Mouse (Mus musculus): ENCODE data around the gene Gm20828. TPM values are rescaled to one million over a fixed set of nuclear protein-coding genes. Genes with fewer than 3 reads are reported as not detected.
"Not testable (repeated sequence)": the region's sequence is repeated elsewhere in the genome, so short reads cannot be mapped to it uniquely, and the experiment has no call there.

Gm20828 gene
- polyA plus RNA-seq (2015; fragmentation: Nextera tagmentation; extraction: Ambion mirVana): not detected in 2 replicates

DNA sequence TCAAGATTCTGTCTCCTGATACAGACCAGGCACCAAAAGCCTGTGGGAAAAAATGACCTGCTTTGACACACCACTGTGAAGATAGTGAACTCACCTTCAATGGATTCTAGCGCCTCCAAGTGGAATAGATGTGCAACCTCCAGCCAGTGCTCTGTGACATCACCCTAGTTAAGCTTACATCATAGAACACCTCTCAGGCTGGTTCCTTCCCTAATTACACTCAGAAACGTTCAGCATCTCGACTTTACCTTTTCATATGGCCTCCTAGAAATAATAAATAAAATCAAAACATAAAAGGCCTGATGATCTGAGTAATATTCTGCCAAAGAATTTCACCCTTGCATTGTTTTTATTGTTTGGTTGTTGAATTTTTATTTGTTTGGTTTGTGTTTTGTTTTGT, at the start of gene Gm20828:
Gm20828 (minus strand) TSS at position 101 of the 400 bp plus-strand sequence.
- H3K4me3 ChIP-seq; H3K9ac ChIP-seq; ATAC-seq (ENCODE audit: extremely low read depth, insufficient number of reproducible peaks, low FRiP score, low TSS enrichment); H3K36me3 ChIP-seq; H3K4me2 ChIP-seq; H3K4me1 ChIP-seq; H3K27ac ChIP-seq (replicated peaks); H3K27me3 ChIP-seq (replicated peaks); H3K9me3 ChIP-seq: not testable (repeated sequence)
- WGBS: no CpG with 5 or more reads among the region's 3 CpGs

Measured in heart, embryonic 13.5 days (tissue).